Mouse (Mus musculus) C3H10T1/2 (cell line): Measurements from ENCODE around the gene Slco1b2. TPM values are rescaled to one million over a fixed set of nuclear protein-coding genes. Genes with fewer than 3 reads are reported as not detected.

Experiments
- polyA plus RNA-seq, 2 experiments: library from polyadenylated mRNA; unstranded; fragments of >200 nt; fragmentation: generic; extraction: Trizol; gene quantifications; one replicate each; pipeline ENCODE4 v1.2.1; 2012; ENCODE audit warnings: missing spikeins in 2 of 2

Gene Slco1b2
- not detected for polyA plus RNA-seq

GRCm38 (mm10) chr6:141629291-141629690 is at the start of gene Slco1b2:
TSS of gene Slco1b2 (plus strand) at chr6:141629518.

Other genes starting within 250 kb of the Slco1b2 start
- not detected for gene Slco1c1, start 105.2 kb upstream of the Slco1b2 start, polyA plus RNA-seq
- gene Gm5724, start 144.3 kb downstream of the Slco1b2 start, polyA plus RNA-seq, result not detected
- under 1 TPM in 1 of 2 experiments, not detected in 1; 0.04 TPM for gene Slco1a4, start 226.7 kb downstream of the Slco1b2 start, polyA plus RNA-seq